Mouse (Mus musculus): ENCODE data around the gene Olfr837.
"Not testable (repeated sequence)": the region's sequence is repeated elsewhere in the genome, so short reads cannot be mapped to it uniquely, and the experiment has no call there.

Gene Olfr837

DNA sequence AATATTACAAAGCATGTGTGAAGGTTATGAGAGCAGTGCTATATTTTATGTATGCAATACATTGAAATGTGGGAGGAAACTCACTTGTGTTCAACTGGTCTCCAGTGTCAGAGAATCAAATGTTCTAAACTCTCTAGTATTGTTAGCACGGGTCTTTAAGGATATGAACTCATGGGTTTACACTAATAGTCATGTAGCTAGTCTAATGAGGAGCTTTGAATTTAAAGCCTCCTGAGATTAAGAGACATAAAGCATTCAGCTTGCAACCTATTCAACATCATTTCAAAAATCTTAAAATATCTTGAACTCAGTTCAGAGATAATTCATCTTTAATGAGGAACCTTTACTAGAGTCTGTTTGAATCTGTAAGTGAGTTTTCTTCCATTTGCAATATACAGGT lies at the start of gene Olfr837:
Gene Olfr837, plus strand, starts transcription at position 301 of the 400 bp plus-strand sequence.
- no peak for DNase-seq (ENCODE audit: extremely low spot score, low read depth, low spot score)

DNA sequence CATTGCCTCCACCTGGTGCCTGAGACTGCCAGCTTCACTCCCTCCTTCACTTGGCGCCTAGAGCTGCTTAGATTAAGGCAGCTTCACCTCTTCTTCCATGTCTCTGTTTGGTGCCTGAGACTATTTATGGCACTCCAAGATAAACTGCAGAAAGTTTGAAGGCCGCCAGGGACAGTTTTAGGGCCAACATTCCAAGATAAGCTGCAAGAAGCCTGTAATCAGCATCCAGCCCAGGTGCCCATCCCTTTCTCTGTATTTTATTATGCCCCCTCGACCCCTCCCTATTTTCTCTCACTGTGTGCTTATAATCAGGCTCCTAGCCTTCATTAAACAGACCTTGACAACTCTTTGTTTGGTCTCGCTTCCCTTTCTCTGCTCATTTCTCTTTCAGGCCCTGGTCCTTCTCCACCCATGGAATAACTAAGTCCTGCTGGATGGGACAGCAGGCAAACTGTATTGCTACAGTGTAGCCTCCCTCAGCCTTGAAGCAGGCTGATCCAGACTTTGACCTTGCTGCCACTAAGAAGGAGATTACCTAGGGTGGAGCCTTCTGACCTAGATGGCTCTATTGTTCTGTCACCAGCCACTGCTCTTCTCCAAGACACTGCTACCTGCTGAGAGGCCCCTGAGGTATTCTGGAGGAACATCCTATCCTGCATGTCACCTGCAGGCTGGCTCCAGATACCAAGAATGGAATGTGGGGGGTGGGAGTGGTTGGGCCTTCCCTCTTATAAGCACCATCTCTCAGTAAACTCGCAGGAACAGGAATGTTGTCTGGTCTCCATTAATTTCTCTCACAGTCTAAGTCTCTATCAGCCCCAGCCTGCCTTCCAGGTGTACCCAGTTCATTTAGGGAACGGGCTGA lies 43.0 kb upstream of the Olfr837 start:
- not testable (repeated sequence) for DNase-seq (ENCODE audit: extremely low spot score, low read depth, low spot score)

DNA sequence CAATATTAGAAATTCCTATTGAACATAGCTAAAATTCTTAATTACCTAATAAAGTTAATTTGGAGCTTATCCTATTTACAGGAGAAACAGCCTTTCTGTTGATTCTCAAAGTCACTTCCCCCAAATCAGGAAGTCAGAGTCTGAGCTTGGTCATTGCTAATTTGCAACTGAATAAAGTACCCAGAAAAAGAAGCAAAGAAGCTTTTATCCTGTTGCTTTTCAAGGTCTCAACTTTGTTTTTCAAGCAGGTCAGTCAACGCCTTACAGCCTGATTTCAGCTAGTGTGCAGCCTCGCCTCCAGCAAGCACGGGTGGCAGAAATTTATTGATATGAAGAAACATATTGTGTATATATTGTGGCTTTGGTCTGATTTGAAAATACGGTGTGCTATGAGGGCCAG lies 38.8 kb upstream of the Olfr837 start:
- DNase-seq (ENCODE audit: extremely low spot score, low read depth, low spot score), result no peak

DNA sequence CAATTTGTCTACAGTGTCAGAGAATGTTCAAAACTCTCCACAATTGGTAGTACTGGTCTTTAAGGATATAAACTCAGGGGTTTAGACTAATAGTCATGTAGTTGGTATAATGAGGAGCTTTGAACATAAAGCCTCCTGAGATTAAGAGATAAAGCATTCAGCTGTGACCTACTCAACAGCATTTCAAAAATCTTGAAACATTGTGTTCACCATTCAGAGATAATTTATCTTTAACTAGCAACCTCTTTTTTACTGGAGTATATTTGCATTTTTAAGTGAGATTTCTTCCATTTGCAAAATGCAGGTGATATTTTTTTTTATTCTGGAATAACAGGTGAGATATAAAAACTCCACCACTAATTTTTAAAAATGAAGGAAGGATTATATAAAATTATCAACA lies 16.0 kb upstream of the Olfr837 start, which contains the start of gene Olfr836:
Gene Olfr836, plus strand, starts transcription at position 301 of the 400 bp plus-strand sequence.
- DNase-seq (ENCODE audit: extremely low spot score, low read depth, low spot score), result no peak

DNA sequence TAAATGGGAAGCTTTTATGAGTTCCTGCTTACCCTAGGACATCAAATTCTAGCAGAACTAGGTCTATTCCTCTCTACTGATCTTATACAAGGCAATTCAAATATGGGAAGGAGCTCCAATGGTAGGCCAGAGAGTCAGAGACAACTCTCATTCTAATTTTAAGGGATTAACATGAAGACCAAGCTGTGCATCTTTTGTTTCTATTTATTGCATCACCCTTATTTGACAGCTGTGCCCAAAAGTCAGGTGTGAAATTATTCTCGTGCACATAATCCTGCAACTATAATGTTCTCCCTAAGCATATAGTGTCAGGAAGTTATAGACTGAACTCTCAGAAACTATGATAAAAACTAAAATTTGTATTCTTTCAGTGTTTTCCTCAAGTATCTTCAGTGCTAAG lies 41.1 kb downstream of the Olfr837 start, which contains the start of gene Olfr839-ps1:
Gene Olfr839-ps1, minus strand, starts transcription at position 101 of the 400 bp plus-strand sequence.
- DNase-seq (ENCODE audit: extremely low spot score, low read depth, low spot score), result no peak

Measured in hindlimb bud, embryonic 11.5 days (tissue).